Mouse (Mus musculus) erythroblast, embryonic 14.5 days (primary cell): Measurements from ENCODE around the gene Olfr10.

Source experiments
- GATA1 ChIP-seq: IDR thresholded peaks from 2 replicates; pipeline ENCODE4 v1.6.1; 2012; ENCODE audit warnings: low read length, inconsistent platforms, mixed read lengths
- TAL1 ChIP-seq: IDR thresholded peaks from 3 replicates; pipeline ENCODE4 v1.6.1; 2012; ENCODE audit warnings: low read length, inconsistent platforms, mixed read lengths

- TF ChIP-seq TAL1: no peak
- TF ChIP-seq GATA1: no peak
Measured at GRCm38 (mm10) chr11:49267316-49267715, 37.2 kb upstream of the Olfr10 start.
